ENCODE assay signal across 23 mouse cellular contexts in genomic region chr9:45009180-45010078, GRCm38 (mm10). TPM values are rescaled to one million over a fixed set of nuclear protein-coding genes. Genes with fewer than 3 reads are reported as not detected.
DNase-seq lines count a peak whose midpoint lies in the region; ATAC-seq lines count a peak whose summit lies in the region.
"Had no signal": no experiment of that assay in that cellular context is flagged by ENCODE, and none has a peak within 500 bp of the region (broad histone marks: within the 10 kb centered on the region; RNA-seq: fewer than 3 reads in every experiment).

Gene Cd3e (minus strand): TSS chr9:45009627.

- H3K9ac ChIP-seq in heart, embryonic 15.5 days = no peak within 1 kb of the TSS
- H3K9ac ChIP-seq: embryonic facial prominence, embryonic 13.5 days; hindbrain, embryonic 14.5 days; limb, embryonic 15.5 days; lung, embryonic 14.5 days had no signal

- intact Hi-C loops in heart, postnatal 10 days (cut with DNase I) = no loop called here

- H3K4me1 ChIP-seq in heart, embryonic 15.5 days (replicated peaks) = no peaks in the 10 kb centered on the region
- H3K4me1 ChIP-seq: embryonic facial prominence, embryonic 13.5 days; limb, embryonic 15.5 days had no signal

- H3K4me3 ChIP-seq in heart, embryonic 15.5 days = peak within 1 kb of the TSS; percentile 3; the same call in 1 of the 2 replicates
- H3K4me3 ChIP-seq: embryonic facial prominence, embryonic 13.5 days; limb, embryonic 15.5 days had no signal

- H3K4me2 ChIP-seq in heart, embryonic 15.5 days = no peak within 1 kb of the TSS
- H3K4me2 ChIP-seq: embryonic facial prominence, embryonic 13.5 days; hindbrain, embryonic 14.5 days; limb, embryonic 15.5 days; lung, embryonic 14.5 days had no signal

- no peaks in the 10 kb centered on the region for H3K36me3 ChIP-seq in heart, embryonic 15.5 days
- H3K36me3 ChIP-seq: embryonic facial prominence, embryonic 13.5 days; limb, embryonic 15.5 days had no signal

- H3K9me3 ChIP-seq in heart, embryonic 15.5 days (replicated peaks) = no peaks in the 10 kb centered on the region
- H3K9me3 ChIP-seq: embryonic facial prominence, embryonic 13.5 days; limb, embryonic 15.5 days had no signal

- no peak for DNase-seq in heart, postnatal 10 days
- DNase-seq in CD4-positive, CD25-positive, alpha-beta regulatory T cell, adult 2 months (ENCODE audit: low read depth, low spot score) = peak; percentile 86
- peak; percentile 38 for DNase-seq in ZHBTc4 (ENCODE audit: low read depth, low spot score)
- peak; percentile 75 to 89 for DNase-seq in thymus, adult 18-20 months
- no peak for DNase-seq in natural killer cell, adult 2 months (ENCODE audit: low spot score in 2 of 2)
- no peak for DNase-seq in cerebellum, adult 11-12 months
- no peak for DNase-seq in adrenal gland, postnatal 10 days
- DNase-seq: cerebellum, adult 18-20 months; kidney, adult 18-20 months; kidney, postnatal 14 days; lung, embryonic 14.5 days; retina, postnatal 1 day had no signal

- no peak for ATAC-seq in heart, embryonic 15.5 days (replicated peaks; ENCODE audit: insufficient number of reproducible peaks, insufficient read depth, low FRiP score, low read depth)
- ATAC-seq: midbrain, embryonic 16.5 days had no signal

- peak within 1 kb of the TSS; percentile 16; the same call in 1 of the 2 replicates for H3K27ac ChIP-seq in heart, embryonic 15.5 days
- H3K27ac ChIP-seq: embryonic facial prominence, embryonic 13.5 days; hindbrain, embryonic 14.5 days; limb, embryonic 15.5 days had no signal

- 73% methylated on average over 19 of the region's 19 CpGs for WGBS in heart, embryonic 15.5 days

- H3K27me3 ChIP-seq in heart, embryonic 15.5 days = peaks cover 4% of the 10 kb centered on the region; the same call in 1 of the 2 replicates

RNA-seq across cellular contexts. Expression of gene Cd3e, which starts in this region (rescaled TPM):
- polyA plus RNA-seq in heart, embryonic 15.5 days (2015; fragmentation: Nextera tagmentation; extraction: Ambion mirVana) = 2.9 and 43.3 TPM in 2 replicates
- 1 to 10 TPM; 2.0 to 2.4 TPM for total RNA-seq in heart, postnatal 10 days (2021)
- total RNA-seq in adrenal gland, postnatal 10 days (2021) = 1 to 10 TPM; 6.7 to 7.3 TPM
- total RNA-seq: common myeloid progenitor, adult 5-6 weeks; granulocyte monocyte progenitor cell, adult 5-6 weeks; layer of hippocampus, postnatal 14 days; left cerebral cortex, postnatal 14 days had no signal
- polyA plus RNA-seq: brain, embryonic 14.5 days; embryonic facial prominence, embryonic 13.5 days; heart, embryonic 14.5 days; lung, embryonic 14.5 days; midbrain, embryonic 16.5 days had no signal

Comparison
In these comparisons a context has a peak if more than half of its experiments do, and no peak if none do; other contexts are left out.
1. DNase-seq: peak in CD4-positive, CD25-positive, alpha-beta regulatory T cell, adult 2 months (single experiment), ZHBTc4 (single experiment) and thymus, adult 18-20 months (2 of 2); none in heart, postnatal 10 days (0 of 2), natural killer cell, adult 2 months (0 of 2), cerebellum, adult 11-12 months (single experiment) and adrenal gland, postnatal 10 days (single experiment).